Mouse (Mus musculus) brown adipose tissue, adult 24 weeks (tissue): Measurements from ENCODE around the gene Dscaml1. TPM values are rescaled to one million over a fixed set of nuclear protein-coding genes. Genes with fewer than 3 reads are reported as not detected.

Experiments used
- polyA plus RNA-seq: library from polyadenylated mRNA; stranded (reverse); fragments of >200 nt; gene quantifications from 2 replicates; pipeline ENCODE4 v1.2.4, GENCODE M21; 2012; ENCODE audit not compliant: missing spikeins, insufficient read depth, insufficient read length

Dscaml1 gene
- polyA plus RNA-seq, 1 experiment, result not detected

Other genes with a start within 250 kb of the Dscaml1 start
- 1.7 and 8.6 TPM in 2 replicates for gene BC049352, start 244.6 kb upstream of the Dscaml1 start, polyA plus RNA-seq
- not detected in 2 replicates for gene Tmprss4, start 222.5 kb upstream of the Dscaml1 start, polyA plus RNA-seq
- 1.8 TPM in 2 replicates for gene Il10ra, start 157.5 kb upstream of the Dscaml1 start, polyA plus RNA-seq
- not detected in 2 replicates for gene Tmprss13, start 107.5 kb upstream of the Dscaml1 start, polyA plus RNA-seq
- gene Fxyd6, start 56.4 kb upstream of the Dscaml1 start, polyA plus RNA-seq, result 2.3 and 5.2 TPM in 2 replicates
- 2.8 and 15.3 TPM in 2 replicates for gene Fxyd2, start 27.0 kb upstream of the Dscaml1 start, polyA plus RNA-seq